Mouse (Mus musculus) forebrain, embryonic 16.5 days (tissue): ENCODE measurements around the gene Cks1b. TPM values are rescaled to one million over a fixed set of nuclear protein-coding genes. Genes with fewer than 3 reads are reported as not detected.

Experiments used
- ATAC-seq: fragments of 200-750 bp; cut with Nextera tagmentation; 2 replicates; pipeline ENCODE4 v1.8.0; 2017; ENCODE audit warnings: mild to moderate bottlenecking, moderate library complexity
- H3K27ac ChIP-seq: fragments of 300-500 bp; sonication (generic); 2 replicates; pipeline ENCODE4 v1.5.1; 2014; ENCODE audit warnings: low read length, control low read depth
- H3K27me3 ChIP-seq: fragments of 300-500 bp; sonication (generic); replicated peaks from 2 replicates; pipeline ENCODE4 v1.6.1; 2014; ENCODE audit warnings: low read length; ENCODE audit not compliant: control insufficient read depth, insufficient read depth
- H3K36me3 ChIP-seq: fragments of 300-500 bp; sonication (generic); 2 replicates; pipeline ENCODE4 v1.6.1; 2014; ENCODE audit not compliant: control insufficient read depth, insufficient read depth
- H3K4me1 ChIP-seq: fragments of 300-500 bp; sonication (generic); replicated peaks from 2 replicates; pipeline ENCODE4 v1.6.1; 2014; ENCODE audit warnings: low read length; ENCODE audit not compliant: control insufficient read depth, insufficient read depth
- H3K4me2 ChIP-seq: fragments of 300-500 bp; sonication (generic); 2 replicates; pipeline ENCODE4 v1.6.1; 2014; ENCODE audit warnings: mild to moderate bottlenecking, low read length, control low read depth
- H3K4me3 ChIP-seq: fragments of 300-500 bp; sonication (generic); replicated peaks from 2 replicates; pipeline ENCODE4 v1.5.1; 2014; ENCODE audit warnings: mild to moderate bottlenecking, low read length, control low read depth
- H3K9ac ChIP-seq: fragments of 300-500 bp; sonication (generic); replicated peaks from 2 replicates; pipeline ENCODE4 v1.6.1; 2014; ENCODE audit warnings: low read depth, low read length, control low read depth
- H3K9me3 ChIP-seq: fragments of 300-500 bp; sonication (generic); 2 replicates; pipeline ENCODE4 v1.6.1; 2016; ENCODE audit warnings: low read length; ENCODE audit not compliant: control insufficient read depth
- whole genome bisulfite sequencing: fragments of 180-500 bp; shearing (Covaris S2); extraction: QIAGEN DNeasy Blood & Tissue Kit; methylation state at CpG from one replicate; pipeline ENCODE4 v1.1.7; 2014; 5-methylcytosine and 5-hydroxymethylcytosine counted together
- polyA plus RNA-seq: library from polyadenylated mRNA; unstranded; fragments of >200 nt; fragmentation: Nextera tagmentation; extraction: Ambion mirVana; gene quantifications from 2 replicates; pipeline ENCODE4 v1.2.1, GENCODE M21; 2015

Gene Cks1b
- polyA plus RNA-seq, 1 experiment from 2014 or later: 139 TPM

DNA sequence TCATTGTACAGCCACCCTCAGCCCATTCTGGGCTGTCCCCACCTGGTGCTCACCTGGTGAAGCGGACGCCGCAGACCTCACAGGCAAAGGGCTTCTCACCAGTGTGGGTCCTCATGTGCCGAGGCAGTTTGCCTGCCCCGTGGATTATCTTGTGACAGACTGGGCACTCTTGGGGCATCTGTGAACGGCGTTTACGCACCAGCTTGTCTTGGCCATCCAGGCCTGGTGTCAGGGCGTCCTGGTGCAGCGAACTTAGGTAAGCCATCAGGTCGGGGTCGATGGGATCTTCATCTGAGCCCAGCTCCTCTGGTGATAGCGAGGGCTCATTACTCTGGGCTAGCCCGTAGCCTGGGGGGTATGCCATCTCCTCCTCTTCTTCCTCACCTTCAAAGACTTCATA lies 37.9 kb downstream of the Cks1b start:
- no peaks in the 10 kb centered on the region for H3K27me3 ChIP-seq
- H3K4me1 ChIP-seq: peaks cover 12% of the 10 kb centered on the region
- H3K9ac ChIP-seq: no peak overlapping the region
- no peak overlapping the region for H3K27ac ChIP-seq
- no peak overlapping the region for H3K4me3 ChIP-seq
- WGBS: 92% methylated on average over 14 of the region's 14 CpGs
- H3K9me3 ChIP-seq: no peaks in the 10 kb centered on the region
- no peak for ATAC-seq
- H3K36me3 ChIP-seq: no peaks in the 10 kb centered on the region
- H3K4me2 ChIP-seq: no peak overlapping the region

DNA sequence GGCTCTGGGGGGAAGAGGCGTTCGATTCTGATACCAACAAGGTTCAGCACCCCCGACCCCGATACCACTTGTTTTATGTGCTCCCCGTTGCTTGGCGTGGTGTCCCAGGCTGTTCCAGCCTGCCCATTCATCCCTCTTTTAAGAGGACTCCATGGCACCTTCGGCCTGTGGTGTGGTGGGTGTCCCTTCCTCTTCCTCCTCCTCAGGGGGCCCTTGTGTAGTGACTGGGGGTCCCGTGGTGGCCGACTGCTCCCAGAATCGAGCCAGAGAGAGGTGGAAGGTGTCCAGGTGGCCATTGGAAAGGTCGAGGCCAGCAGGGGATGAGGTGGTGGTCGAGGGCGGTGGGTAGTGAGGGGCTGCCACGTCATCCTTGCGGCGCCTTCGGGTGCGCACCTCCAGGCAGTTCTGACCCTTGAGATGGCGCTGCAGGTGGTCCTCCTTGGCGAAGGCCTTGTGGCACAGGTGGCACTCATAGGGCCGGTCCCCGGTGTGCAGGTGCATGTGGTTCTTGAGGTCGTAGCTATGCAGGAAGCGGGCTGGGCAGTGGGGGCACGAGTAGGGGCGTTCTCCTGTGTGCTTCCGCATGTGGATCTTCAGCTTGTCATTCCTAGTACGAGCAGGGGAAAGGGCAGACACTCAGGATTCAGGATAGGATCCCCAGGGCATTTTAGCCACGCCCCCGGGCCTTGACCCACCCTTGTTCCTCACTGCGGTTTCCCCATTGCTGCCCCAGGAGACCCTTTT lies 38.6 kb downstream of the Cks1b start:
- H3K27me3 ChIP-seq: no peaks in the 10 kb centered on the region
- H3K4me2 ChIP-seq: no peak overlapping the region; the same call in 1 of the 2 replicates

GRCm38 (mm10) chr3:89378394-89379067 lies 39.7 kb downstream of the Cks1b start:
- H3K4me1 ChIP-seq: peaks cover 12% of the 10 kb centered on the region
- peak; percentile 88 for ATAC-seq
- peak overlapping the region; percentile 86 for H3K9ac ChIP-seq
- peak overlapping the region; percentile 92 for H3K4me2 ChIP-seq
- no peaks in the 10 kb centered on the region for H3K9me3 ChIP-seq
- no peaks in the 10 kb centered on the region for H3K36me3 ChIP-seq
- WGBS: under 1% methylated on average over 27 of the region's 29 CpGs
- no peaks in the 10 kb centered on the region for H3K27me3 ChIP-seq
- no peak overlapping the region for H3K27ac ChIP-seq
- peak overlapping the region; percentile 63 for H3K4me3 ChIP-seq

More for the DNA sequence above, 38.6 kb downstream of the Cks1b start:
- Histone ChIP-seq H3K27ac (no peak overlapping the region), H3K4me1 (peaks cover 12% of the 10 kb centered on the region), H3K36me3 (no peaks in the 10 kb centered on the region), H3K9ac (no peak overlapping the region), H3K4me3 (no peak overlapping the region), H3K9me3 (no peaks in the 10 kb centered on the region)
- no peak for ATAC-seq
- WGBS: 88% methylated on average over 31 of the region's 31 CpGs

DNA sequence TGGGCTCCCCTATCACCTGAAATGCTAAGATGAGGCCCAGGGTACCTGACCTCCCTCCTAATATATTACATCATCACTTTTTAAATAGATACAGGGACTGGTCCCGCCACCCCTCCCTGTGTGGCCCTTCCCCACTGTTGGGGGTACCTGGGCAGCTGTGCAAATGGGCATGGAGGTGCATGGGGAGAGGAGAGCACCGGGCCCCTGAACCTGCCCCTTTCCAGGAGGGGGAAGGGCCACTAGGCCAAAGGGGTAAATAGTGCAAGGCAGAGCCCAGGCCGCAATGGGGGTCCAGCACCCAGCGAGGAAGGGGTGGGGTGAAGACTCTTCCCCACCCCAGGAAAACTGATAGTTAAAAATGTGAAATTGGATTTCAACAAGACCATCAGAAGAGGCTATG lies 40.4 kb downstream of the Cks1b start:
- Histone ChIP-seq H3K27ac (no peak overlapping the region), H3K4me3 (no peak overlapping the region; the same call in 1 of the 2 replicates), H3K4me1 (peaks cover 12% of the 10 kb centered on the region), H3K4me2 (peak overlapping the region; percentile 92), H3K36me3 (no peaks in the 10 kb centered on the region), H3K27me3 (no peaks in the 10 kb centered on the region), H3K9me3 (no peaks in the 10 kb centered on the region), H3K9ac (peak overlapping the region; percentile 86)
- no peak; the same call in 1 of the 2 replicates for ATAC-seq
- WGBS: 74% methylated on average over 4 of the region's 4 CpGs

DNA sequence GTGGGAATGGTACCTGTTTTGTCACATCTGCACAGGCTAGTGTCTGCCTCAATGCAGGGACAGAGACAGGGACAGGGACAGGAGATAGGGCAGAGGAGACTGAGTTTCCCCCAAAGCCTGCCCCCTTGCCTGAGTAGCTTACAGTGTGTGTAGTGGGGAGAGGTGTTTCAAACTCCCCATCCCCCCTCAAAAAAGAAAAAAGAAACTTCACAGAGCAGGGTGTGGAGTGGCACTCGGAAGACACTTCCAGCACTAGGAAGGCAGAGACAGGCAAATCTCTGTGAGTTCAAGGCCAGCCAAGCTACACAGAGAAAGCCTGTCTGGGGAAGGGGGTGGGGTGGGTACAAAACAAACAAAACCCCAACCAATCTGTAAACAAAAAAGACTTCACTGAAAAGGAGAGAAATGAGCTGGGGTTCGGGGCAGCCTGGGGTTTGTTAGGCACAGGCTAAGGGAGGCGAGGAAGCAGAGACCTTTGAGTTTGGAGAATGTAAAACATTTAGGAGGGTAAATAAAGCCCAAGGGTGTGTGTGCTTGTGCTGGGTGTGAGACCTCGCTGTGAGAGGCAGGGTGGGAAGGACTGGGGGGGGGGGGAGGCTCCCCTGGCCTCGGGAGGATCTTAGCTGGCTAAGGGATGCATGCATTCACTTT lies 44.5 kb downstream of the Cks1b start:
- no peak for ATAC-seq
- Histone ChIP-seq H3K36me3 (no peaks in the 10 kb centered on the region), H3K4me2 (no peak overlapping the region), H3K9me3 (no peaks in the 10 kb centered on the region), H3K27me3 (no peaks in the 10 kb centered on the region), H3K9ac (no peak overlapping the region), H3K27ac (no peak overlapping the region), H3K4me1 (peaks cover 8% of the 10 kb centered on the region), H3K4me3 (no peak overlapping the region)
- 38% methylated on average over 5 of the region's 5 CpGs for WGBS

DNA sequence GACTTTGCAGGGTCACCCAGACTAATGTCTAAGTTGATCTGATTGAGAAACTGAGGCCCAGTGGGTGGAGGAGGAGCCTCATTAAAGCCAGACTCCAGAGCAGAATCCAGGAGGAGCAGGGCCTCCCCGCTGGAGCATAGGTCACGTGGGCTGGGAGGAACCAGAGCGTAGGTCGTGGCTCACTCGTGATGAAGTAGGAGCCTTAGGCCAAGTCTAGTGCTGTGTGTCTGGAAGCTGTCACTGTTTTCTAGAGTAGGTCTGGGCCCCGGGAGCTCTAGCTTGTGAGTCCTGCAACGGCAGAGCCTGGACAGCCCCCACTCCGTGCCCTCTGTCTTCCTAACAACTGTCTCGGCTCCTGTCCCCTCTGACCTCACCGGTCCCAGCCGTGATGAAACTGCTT lies 50.8 kb downstream of the Cks1b start:
- 73% methylated on average over 11 of the region's 11 CpGs for WGBS

DNA sequence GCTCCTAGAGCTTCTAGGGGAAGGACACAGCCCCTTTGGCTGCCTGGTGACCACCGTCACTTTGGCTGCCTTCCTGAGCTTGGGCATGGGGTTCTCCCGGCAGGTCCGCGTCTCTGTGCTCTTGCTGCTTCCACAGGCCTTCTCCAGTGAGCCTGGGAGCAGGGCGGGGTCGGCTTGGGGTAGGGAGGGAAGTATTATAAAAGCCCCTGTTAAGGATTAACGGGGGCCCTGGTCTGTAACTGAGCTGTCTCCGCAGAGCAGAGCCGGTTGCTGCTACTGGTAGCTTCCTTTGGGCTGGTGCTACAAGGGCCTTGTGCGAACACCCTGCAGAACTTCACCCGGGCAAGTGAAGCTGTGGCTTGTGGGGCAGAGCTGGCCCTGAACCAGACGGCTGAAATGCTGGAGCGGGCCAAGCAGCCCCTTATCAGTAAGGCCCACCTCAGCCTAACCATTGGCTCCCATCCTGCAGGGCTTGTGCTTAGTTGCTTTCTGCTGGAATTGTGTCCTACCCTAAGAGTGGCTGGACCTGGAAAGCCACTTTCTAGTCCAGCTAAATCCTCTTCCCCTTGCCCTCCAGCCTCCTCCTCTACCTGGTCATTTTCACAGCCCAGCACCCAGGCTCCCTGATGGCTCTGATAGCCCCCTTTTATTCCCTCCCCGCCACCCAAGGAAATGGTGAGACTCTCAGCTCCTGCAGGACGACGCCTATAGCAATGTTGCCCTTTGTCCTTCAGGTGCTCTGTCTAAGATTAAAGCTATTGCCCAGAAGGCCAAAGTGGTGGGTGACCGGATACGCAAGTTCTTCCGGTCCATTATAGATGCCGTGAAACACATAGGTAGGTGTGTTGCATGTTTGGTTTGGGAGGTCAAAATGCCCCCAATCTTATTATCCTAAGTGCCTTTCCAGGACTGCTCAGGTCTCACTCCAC lies 52.4 kb downstream of the Cks1b start:
- 77% methylated on average over 20 of the region's 20 CpGs for WGBS
- Histone ChIP-seq H3K27me3 (no peaks in the 10 kb centered on the region), H3K27ac (no peak overlapping the region), H3K36me3 (no peaks in the 10 kb centered on the region), H3K9ac (no peak overlapping the region), H3K9me3 (no peaks in the 10 kb centered on the region), H3K4me2 (no peak overlapping the region), H3K4me1 (no peaks in the 10 kb centered on the region), H3K4me3 (no peak overlapping the region)
- no peak for ATAC-seq

More for the DNA sequence above, 50.8 kb downstream of the Cks1b start:
- Histone ChIP-seq H3K4me3 (no peak overlapping the region), H3K27ac (no peak overlapping the region), H3K4me1 (no peaks in the 10 kb centered on the region), H3K36me3 (no peaks in the 10 kb centered on the region), H3K9me3 (no peaks in the 10 kb centered on the region), H3K27me3 (no peaks in the 10 kb centered on the region), H3K4me2 (no peak overlapping the region), H3K9ac (no peak overlapping the region)
- ATAC-seq: no peak
